In genomic region chr7:139379745-139380144, GRCm38 (mm10) we compare ENCODE assay signal across 23 mouse cellular contexts.
"Had no signal": no experiment of that assay in that cellular context is flagged by ENCODE, and none has a peak within 500 bp of the region (broad histone marks: within the 10 kb centered on the region; RNA-seq: fewer than 3 reads in every experiment).

No protein-coding gene starts in this region.

- H3K4me3 ChIP-seq: layer of hippocampus, adult 2 months; limb, embryonic 10.5 days; limb, embryonic 13.5 days; liver, embryonic 12.5 days; liver, embryonic 15.5 days; megakaryocyte, embryonic 14.5 days; midbrain, embryonic 10.5 days; midbrain, embryonic 15.5 days; neural tube, embryonic 12.5 days; neural tube, embryonic 15.5 days had no signal

- ATAC-seq: liver, embryonic 12.5 days; midbrain, embryonic 15.5 days had no signal

- H3K27ac ChIP-seq: kidney, postnatal 0 days; layer of hippocampus, adult 2 months; limb, embryonic 10.5 days; limb, embryonic 13.5 days; liver, embryonic 12.5 days; liver, embryonic 15.5 days; midbrain, embryonic 10.5 days; midbrain, embryonic 15.5 days; neural tube, embryonic 12.5 days; neural tube, embryonic 15.5 days; stomach, postnatal 0 days had no signal

- H3K36me3 ChIP-seq: limb, embryonic 10.5 days; limb, embryonic 13.5 days; liver, embryonic 12.5 days; liver, embryonic 15.5 days; midbrain, embryonic 10.5 days; midbrain, embryonic 15.5 days; neural tube, embryonic 12.5 days; neural tube, embryonic 15.5 days had no signal

- H3K9me3 ChIP-seq: limb, embryonic 10.5 days; limb, embryonic 13.5 days; liver, embryonic 12.5 days; liver, embryonic 15.5 days; megakaryocyte, embryonic 14.5 days; midbrain, embryonic 10.5 days; midbrain, embryonic 15.5 days; neural tube, embryonic 12.5 days; neural tube, embryonic 15.5 days had no signal

- H3K9ac ChIP-seq: limb, embryonic 13.5 days; liver, embryonic 12.5 days; liver, embryonic 15.5 days; midbrain, embryonic 15.5 days; neural tube, embryonic 12.5 days; neural tube, embryonic 15.5 days had no signal

- H3K4me2 ChIP-seq: limb, embryonic 13.5 days; liver, embryonic 12.5 days; liver, embryonic 15.5 days; midbrain, embryonic 15.5 days; neural tube, embryonic 12.5 days; neural tube, embryonic 15.5 days had no signal

- H3K27me3 ChIP-seq: limb, embryonic 13.5 days; liver, embryonic 12.5 days; liver, embryonic 15.5 days; megakaryocyte, embryonic 14.5 days; midbrain, embryonic 15.5 days; neural tube, embryonic 12.5 days; neural tube, embryonic 15.5 days had no signal

- H3K4me1 ChIP-seq: limb, embryonic 10.5 days; midbrain, embryonic 10.5 days; midbrain, embryonic 15.5 days; neural tube, embryonic 12.5 days; neural tube, embryonic 15.5 days had no signal

- DNase-seq: kidney, adult 2 months; kidney, postnatal 25 days; layer of hippocampus, adult 9-11 months; liver; lung, adult 2 months; lung, postnatal 36 days; right cerebral cortex, postnatal 14 days; right cerebral cortex, postnatal 4 days; thymus, adult 2 months; thymus, postnatal 14 days; thymus, postnatal 4 days had no signal
